Mouse (Mus musculus): Measurements from ENCODE around the gene Elovl3.

DNA sequence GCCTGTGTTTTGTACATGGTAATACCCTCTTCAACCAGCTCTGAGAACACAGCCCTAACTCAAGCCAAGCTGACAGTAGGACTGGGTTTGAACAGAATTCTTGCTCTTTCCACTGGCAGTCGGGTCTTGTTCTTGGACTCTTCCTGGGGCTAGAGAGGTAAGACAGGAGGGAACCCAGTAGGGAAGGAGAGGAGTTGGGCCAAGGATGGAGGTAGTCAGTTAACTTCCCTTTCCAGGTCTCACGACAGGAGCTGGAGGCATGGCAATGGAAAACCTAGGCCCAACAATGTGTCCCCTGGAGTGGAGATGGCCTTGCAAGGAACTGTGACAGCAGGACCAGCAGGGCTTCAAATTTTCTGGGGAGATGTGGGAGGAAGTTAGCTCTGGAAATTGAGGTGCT lies 8.6 kb downstream of the Elovl3 start:
- TF ChIP-seq GATA1 (IDR thresholded peaks at IDR 0.05; ENCODE audit: low read length) (no peak), TAL1 (IDR thresholded peaks at IDR 0.05; ENCODE audit: low read length) (no peak)
